Mouse (Mus musculus) lung, embryonic 15.5 days (tissue): ENCODE data around the gene Rabep2. TPM values are rescaled to one million over a fixed set of nuclear protein-coding genes. Genes with fewer than 3 reads are reported as not detected.
A peak's percentile ranks its signal among the peaks of the same experiment; 100 is the strongest.

Experiments
- ATAC-seq: fragments of 200-750 bp; cut with Nextera tagmentation; 2 replicates; pipeline ENCODE4 v1.8.0; 2017; ENCODE audit warnings: moderate number of reproducible peaks, borderline replicate concordance; ENCODE audit not compliant: low FRiP score, low TSS enrichment; ENCODE audit errors: extremely low read depth
- H3K27ac ChIP-seq: fragments of 300-500 bp; sonication (generic); 2 replicates; pipeline ENCODE4 v1.5.1; 2015; ENCODE audit warnings: moderate library complexity, mild to moderate bottlenecking, inconsistent platforms
- H3K27me3 ChIP-seq: fragments of 300-500 bp; sonication (generic); 2 replicates; pipeline ENCODE4 v1.6.1; 2015; ENCODE audit warnings: inconsistent platforms
- H3K36me3 ChIP-seq: fragments of 300-500 bp; sonication (generic); 2 replicates; pipeline ENCODE4 v1.6.1; 2015; ENCODE audit warnings: inconsistent platforms
- H3K4me1 ChIP-seq: fragments of 300-500 bp; sonication (generic); 2 replicates; pipeline ENCODE4 v1.6.1; 2015; ENCODE audit warnings: inconsistent platforms
- H3K4me2 ChIP-seq: fragments of 300-500 bp; sonication (generic); 2 replicates; pipeline ENCODE4 v1.6.1; 2015; ENCODE audit warnings: inconsistent platforms, mild to moderate bottlenecking, moderate library complexity
- H3K4me3 ChIP-seq: fragments of 300-500 bp; sonication (generic); 2 replicates; pipeline ENCODE4 v1.5.1; 2015; ENCODE audit warnings: mild to moderate bottlenecking, inconsistent platforms
- H3K9ac ChIP-seq: fragments of 300-500 bp; sonication (generic); 2 replicates; pipeline ENCODE4 v1.6.1; 2015; ENCODE audit warnings: inconsistent platforms
- H3K9me3 ChIP-seq: fragments of 300-500 bp; sonication (generic); 2 replicates; pipeline ENCODE4 v1.6.1; 2016; ENCODE audit warnings: inconsistent platforms
- WGBS: fragments of 180-500 bp; shearing (Covaris S2); methylation state at CpG from one replicate; pipeline ENCODE4 v1.1.7; 2015; 5-methylcytosine and 5-hydroxymethylcytosine counted together
- polyA plus RNA-seq: library from polyadenylated mRNA; unstranded; fragments of >200 nt; fragmentation: Nextera tagmentation; extraction: Ambion mirVana; gene quantifications from 2 replicates; pipeline ENCODE4 v1.2.1, GENCODE M21; 2015

Gene Rabep2
- polyA plus RNA-seq, 1 experiment from 2014 or later = 37.6 TPM

GRCm38 (mm10) chr7:126414725-126415124 lies 13.8 kb upstream of the Rabep2 start, which contains the start of gene Cd19:
TSS of gene Cd19 (minus strand) at chr7:126414889.
- no peak within 1 kb of the TSS for H3K4me2 ChIP-seq
- no peak within 1 kb of the TSS for H3K4me3 ChIP-seq
- no peak within 1 kb of the TSS for H3K27ac ChIP-seq
- H3K9ac ChIP-seq = no peak within 1 kb of the TSS
- no peaks in the 10 kb centered on the region for H3K9me3 ChIP-seq
- H3K27me3 ChIP-seq = no peaks in the 10 kb centered on the region; the same call in 1 of the 2 replicates
- WGBS = 87% methylated on average over 6 of the region's 6 CpGs
- no peaks in the 10 kb centered on the region for H3K4me1 ChIP-seq
- no peaks in the 10 kb centered on the region for H3K36me3 ChIP-seq
- ATAC-seq = no peak

- Histone ChIP-seq H3K9me3 (no peaks in the 10 kb centered on the region), H3K27ac (no peak overlapping the region), H3K4me1 (no peaks in the 10 kb centered on the region), H3K4me2 (no peak overlapping the region), H3K4me3 (no peak overlapping the region), H3K36me3 (no peaks in the 10 kb centered on the region), H3K27me3 (no peaks in the 10 kb centered on the region; the same call in 1 of the 2 replicates), H3K9ac (no peak overlapping the region)
- ATAC-seq = no peak
- 68% methylated on average over 2 of the region's 2 CpGs for WGBS
Observed at GRCm38 (mm10) chr7:126416615-126417014, 11.9 kb upstream of the Rabep2 start.

DNA sequence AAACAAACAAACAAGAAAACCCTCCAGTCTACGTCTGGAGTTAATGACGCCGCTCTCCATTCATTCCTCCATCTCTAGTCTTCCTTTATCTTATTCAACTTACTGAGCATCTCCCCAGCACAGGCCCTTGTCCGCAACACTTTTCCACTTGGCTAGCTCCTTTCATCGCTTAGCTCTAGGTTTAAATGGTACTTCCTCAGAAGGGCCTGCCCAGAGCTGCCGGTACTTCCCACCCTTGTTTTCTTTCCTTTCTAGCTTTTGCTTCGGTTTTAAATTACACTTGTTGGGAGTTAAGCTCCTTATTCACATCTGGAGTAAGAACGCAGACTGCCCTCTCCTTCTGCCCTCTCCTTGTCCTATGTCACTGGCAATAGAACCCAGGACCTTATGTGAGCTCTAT lies 11.5 kb upstream of the Rabep2 start:
- no peak for ATAC-seq

GRCm38 (mm10) chr7:126417606-126418005 lies 11.0 kb upstream of the Rabep2 start:
- Histone ChIP-seq H3K4me3 (no peak overlapping the region), H3K9me3 (no peaks in the 10 kb centered on the region), H3K27ac (no peak overlapping the region), H3K36me3 (no peaks in the 10 kb centered on the region), H3K4me1 (no peaks in the 10 kb centered on the region), H3K9ac (no peak overlapping the region), H3K27me3 (no peaks in the 10 kb centered on the region), H3K4me2 (no peak overlapping the region)
- no peak for ATAC-seq
- 81% methylated on average over 4 of the region's 4 CpGs for WGBS

More for the DNA sequence above, 11.5 kb upstream of the Rabep2 start:
- Histone ChIP-seq H3K9me3 (no peaks in the 10 kb centered on the region), H3K4me3 (no peak overlapping the region), H3K4me2 (no peak overlapping the region), H3K36me3 (no peaks in the 10 kb centered on the region), H3K27ac (no peak overlapping the region), H3K27me3 (no peaks in the 10 kb centered on the region; the same call in 1 of the 2 replicates), H3K9ac (no peak overlapping the region), H3K4me1 (no peaks in the 10 kb centered on the region)
- WGBS = 61% methylated on average over 8 of the region's 8 CpGs

DNA sequence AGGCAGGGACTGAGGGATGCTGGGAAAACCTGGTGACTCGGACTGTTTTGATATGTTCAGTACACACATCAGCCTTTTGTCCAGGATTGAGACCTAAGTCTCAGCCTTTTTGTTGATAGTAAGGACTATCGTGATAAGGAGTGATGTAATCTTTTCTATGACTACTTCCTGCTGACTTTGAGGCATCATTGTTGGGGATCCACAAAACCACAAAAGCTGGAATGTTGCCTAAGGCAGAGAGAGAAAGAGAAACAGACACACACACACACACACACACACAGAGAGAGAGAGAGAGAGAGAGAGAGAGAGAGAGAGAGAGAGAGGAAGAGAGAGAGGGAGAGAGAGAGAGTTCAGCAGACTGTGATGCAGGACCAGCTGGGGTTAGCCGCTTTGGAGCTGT lies 10.1 kb upstream of the Rabep2 start:
- WGBS = 44% methylated on average over 3 of the region's 3 CpGs
- Histone ChIP-seq H3K4me1 (no peaks in the 10 kb centered on the region), H3K9ac (no peak overlapping the region), H3K4me3 (no peak overlapping the region), H3K9me3 (no peaks in the 10 kb centered on the region), H3K4me2 (no peak overlapping the region), H3K27me3 (no peaks in the 10 kb centered on the region), H3K27ac (no peak overlapping the region), H3K36me3 (no peaks in the 10 kb centered on the region)
- no peak for ATAC-seq

GRCm38 (mm10) chr7:126421756-126422155 lies 6.8 kb upstream of the Rabep2 start:
- no peaks in the 10 kb centered on the region for H3K27me3 ChIP-seq
- no peak overlapping the region for H3K27ac ChIP-seq
- H3K36me3 ChIP-seq = no peaks in the 10 kb centered on the region
- H3K9me3 ChIP-seq = no peaks in the 10 kb centered on the region
- no peak for ATAC-seq
- H3K9ac ChIP-seq = no peak overlapping the region
- no peak overlapping the region for H3K4me2 ChIP-seq
- no peaks in the 10 kb centered on the region for H3K4me1 ChIP-seq
- WGBS = 87% methylated on average over 5 of the region's 5 CpGs
- no peak overlapping the region for H3K4me3 ChIP-seq

GRCm38 (mm10) chr7:126424161-126424560 lies 4.4 kb upstream of the Rabep2 start:
- ATAC-seq = no peak
- WGBS = 68% methylated on average over 6 of the region's 6 CpGs
- H3K27me3 ChIP-seq = no peaks in the 10 kb centered on the region
- no peak overlapping the region for H3K9ac ChIP-seq
- H3K4me1 ChIP-seq = peaks cover 9% of the 10 kb centered on the region
- H3K36me3 ChIP-seq = no peaks in the 10 kb centered on the region
- H3K9me3 ChIP-seq = no peaks in the 10 kb centered on the region
- H3K4me3 ChIP-seq = no peak overlapping the region
- H3K4me2 ChIP-seq = no peak overlapping the region
- no peak overlapping the region for H3K27ac ChIP-seq

DNA sequence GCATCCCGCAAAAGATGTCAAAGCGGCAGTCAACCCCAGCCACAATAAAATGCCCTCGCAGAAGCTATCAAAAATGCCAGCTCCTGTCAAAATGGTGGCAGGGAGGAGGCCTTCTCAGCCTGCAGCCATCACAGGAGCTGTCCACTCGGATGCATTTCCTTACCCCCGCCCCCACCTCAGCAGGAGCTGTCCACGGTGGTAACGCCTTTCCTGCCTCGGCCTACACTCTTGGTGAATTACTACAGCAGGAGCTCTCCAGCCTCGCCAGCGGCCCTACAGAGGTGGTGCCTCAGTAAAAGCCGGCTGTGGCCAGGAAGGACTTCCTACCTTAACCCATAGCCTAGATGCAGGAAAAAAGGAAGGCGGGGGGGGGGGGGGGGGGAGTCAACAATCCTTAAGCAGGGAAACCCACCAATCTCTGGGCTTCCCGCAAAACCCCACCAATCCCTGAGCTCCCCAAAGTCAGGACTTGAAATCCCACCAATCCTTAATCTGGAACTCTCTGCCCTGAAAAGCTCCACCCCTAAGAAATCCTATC lies 1.2 kb upstream of the Rabep2 start:
- ATAC-seq = no peak
- Histone ChIP-seq H3K4me2 (peak overlapping the region; percentile 88), H3K36me3 (no peaks in the 10 kb centered on the region), H3K4me3 (0 out of 2 replicates have a peak overlapping the region, but pooled peaks have one; percentile 61), H3K9me3 (no peaks in the 10 kb centered on the region), H3K27me3 (no peaks in the 10 kb centered on the region), H3K9ac (no peak overlapping the region), H3K4me1 (peaks cover 20% of the 10 kb centered on the region), H3K27ac (peak overlapping the region; percentile 99)
- WGBS = 50% methylated on average over 13 of the region's 13 CpGs

DNA sequence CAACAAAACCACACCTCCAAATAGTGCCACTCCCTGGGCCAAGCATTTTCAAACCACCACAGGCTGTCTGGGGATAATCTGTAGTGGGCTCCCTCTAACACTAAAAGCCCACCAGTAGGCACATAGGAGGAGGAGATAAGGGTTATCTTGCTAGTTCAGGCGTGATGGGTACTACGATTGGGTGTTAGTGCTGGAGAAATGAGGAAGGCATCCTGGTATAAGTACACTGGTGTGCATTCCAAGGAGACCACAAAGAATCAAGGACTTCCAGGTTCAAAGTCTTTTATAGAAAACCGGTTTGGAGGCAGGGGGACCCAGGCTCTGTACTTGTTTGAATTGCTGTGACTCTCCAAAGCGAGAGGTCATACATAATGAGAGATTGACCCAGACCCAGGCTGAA lies 405 bp upstream of the Rabep2 start:
- Histone ChIP-seq H3K27ac (peak overlapping the region; percentile 99), H3K4me3 (peak overlapping the region; percentile 61), H3K9me3 (no peaks in the 10 kb centered on the region), H3K4me1 (peaks cover 20% of the 10 kb centered on the region), H3K27me3 (no peaks in the 10 kb centered on the region), H3K36me3 (peaks cover 5% of the 10 kb centered on the region; the same call in 1 of the 2 replicates), H3K9ac (peak overlapping the region; percentile 83), H3K4me2 (peak overlapping the region; percentile 88)
- whole genome bisulfite sequencing = 8% methylated on average over 4 of the region's 4 CpGs
- ATAC-seq = peak; percentile 7

- 0 out of 2 replicates have a peak overlapping the region, but pooled peaks have one; percentile 99 for H3K27ac ChIP-seq
Observed at GRCm38 (mm10) chr7:126429503-126429898, 942 bp downstream of the Rabep2 start.

GRCm38 (mm10) chr7:126430167-126430566 lies 1.6 kb downstream of the Rabep2 start:
- H3K27ac ChIP-seq = no peak overlapping the region
- no peak overlapping the region for H3K9ac ChIP-seq
- no peak for ATAC-seq
- H3K27me3 ChIP-seq = no peaks in the 10 kb centered on the region
- peaks cover 16% of the 10 kb centered on the region; the same call in 1 of the 2 replicates for H3K36me3 ChIP-seq
- no peaks in the 10 kb centered on the region for H3K9me3 ChIP-seq
- no peak overlapping the region for H3K4me3 ChIP-seq
- H3K4me2 ChIP-seq = peak overlapping the region; percentile 88; the same call in 1 of the 2 replicates
- peaks cover 20% of the 10 kb centered on the region for H3K4me1 ChIP-seq

More at GRCm38 (mm10) chr7:126429503-126429898, 942 bp downstream of the Rabep2 start:
- no peak; the same call in 1 of the 2 replicates for ATAC-seq
- H3K4me3 ChIP-seq = peak overlapping the region; percentile 61
- peaks cover 13% of the 10 kb centered on the region; the same call in 1 of the 2 replicates for H3K36me3 ChIP-seq
- H3K9me3 ChIP-seq = no peaks in the 10 kb centered on the region
- H3K4me2 ChIP-seq = peak overlapping the region; percentile 88
- peaks cover 20% of the 10 kb centered on the region for H3K4me1 ChIP-seq
- H3K27me3 ChIP-seq = no peaks in the 10 kb centered on the region
- H3K9ac ChIP-seq = peak overlapping the region; percentile 42
- 19% methylated on average over 15 of the region's 15 CpGs for WGBS

GRCm38 (mm10) chr7:126434726-126435125 lies 6.2 kb downstream of the Rabep2 start:
- Histone ChIP-seq H3K36me3 (peaks cover 16% of the 10 kb centered on the region; the same call in 1 of the 2 replicates), H3K9ac (no peak overlapping the region), H3K9me3 (no peaks in the 10 kb centered on the region), H3K27me3 (no peaks in the 10 kb centered on the region), H3K27ac (no peak overlapping the region), H3K4me2 (no peak overlapping the region), H3K4me1 (peaks cover 6% of the 10 kb centered on the region), H3K4me3 (no peak overlapping the region)
- no peak for ATAC-seq
- WGBS = 88% methylated on average over 7 of the region's 7 CpGs
